Comparison of ENCODE assay signal across 8 mouse cellular contexts in genomic region chr5:106825301-106825853, GRCm38 (mm10).
DNase-seq lines count a peak whose midpoint lies in the region; ATAC-seq lines count a peak whose summit lies in the region.

No protein-coding gene starts in this region.

- H3K27me3 ChIP-seq in kidney, embryonic 15.5 days = peaks cover 3% of the 10 kb centered on the region; the same call in 1 of the 2 replicates

- H3K9me3 ChIP-seq in kidney, embryonic 15.5 days (replicated peaks) = no peaks in the 10 kb centered on the region

- no peak overlapping the region for H3K9ac ChIP-seq in kidney, embryonic 15.5 days

- peak overlapping the region; percentile 43 for H3K4me3 ChIP-seq in kidney, embryonic 15.5 days (replicated peaks)

- peak; percentile 80; the same call in 1 of the 2 replicates for ATAC-seq in kidney, embryonic 15.5 days (replicated peaks; ENCODE audit: low FRiP score)
- peak; percentile 63 for ATAC-seq in megakaryocyte progenitor cell, adult 5-6 weeks (replicated peaks; ENCODE audit: poor library complexity)

- WGBS in kidney, embryonic 15.5 days = 11% methylated on average over 19 of the region's 19 CpGs

- DNase-seq in kidney, adult 8-10 months = no peak
- DNase-seq in embryo, embryonic 10 days (ENCODE audit: low spot score) = peak; percentile 78
- peak; percentile 12 for DNase-seq in heart, postnatal 4 days
- DNase-seq in left cerebral cortex, postnatal 25 days (ENCODE audit: low spot score in 2 of 2) = peak; percentile 41 to 42
- DNase-seq in right cerebral cortex, postnatal 14 days = peak; percentile 16
- no peak for DNase-seq in urinary bladder, adult 18-20 months (ENCODE audit: low spot score in 2 of 2)

- H3K36me3 ChIP-seq in kidney, embryonic 15.5 days = no peaks in the 10 kb centered on the region

- 0 out of 2 replicates have a peak, but pooled peaks cover 8% of the 10 kb centered on the region for H3K4me1 ChIP-seq in kidney, embryonic 15.5 days

- H3K27ac ChIP-seq in kidney, embryonic 15.5 days = no peak overlapping the region

- intact Hi-C loops in left cerebral cortex, postnatal 25 days (cut with DNase I) = no loop called here

- peak overlapping the region; percentile 72 for H3K4me2 ChIP-seq in kidney, embryonic 15.5 days

Comparison
In these comparisons a context has a peak if more than half of its experiments do, and no peak if none do; other contexts are left out.
1. DNase-seq: peak in embryo, embryonic 10 days (single experiment), heart, postnatal 4 days (single experiment), left cerebral cortex, postnatal 25 days (2 of 2) and right cerebral cortex, postnatal 14 days (single experiment); none in kidney, adult 8-10 months (0 of 2) and urinary bladder, adult 18-20 months (0 of 2).